Mouse (Mus musculus): Measurements from ENCODE around the gene Car15.

GRCm38 (mm10) chr16:17796971-17797811, 41.0 kb downstream of the Car15 start, which contains the start of gene Scarf2:
- TF ChIP-seq POLR2A (IDR thresholded peaks at IDR 0.05; ENCODE audit: insufficient read length, low read depth), result peak; percentile 39
- TF ChIP-seq USF1 (IDR thresholded peaks at IDR 0.05; ENCODE audit: low read depth), result no peak
- no peak for TF ChIP-seq MYOG (IDR thresholded peaks at IDR 0.05; ENCODE audit: control insufficient read depth in 1 of 3, insufficient read depth in 1 of 3, insufficient read length in 2 of 3, low read depth in 2 of 3)

Measured in myocyte (in vitro differentiated cells).